8 mouse cellular contexts compared by ENCODE assay signal in the genomic region with DNA sequence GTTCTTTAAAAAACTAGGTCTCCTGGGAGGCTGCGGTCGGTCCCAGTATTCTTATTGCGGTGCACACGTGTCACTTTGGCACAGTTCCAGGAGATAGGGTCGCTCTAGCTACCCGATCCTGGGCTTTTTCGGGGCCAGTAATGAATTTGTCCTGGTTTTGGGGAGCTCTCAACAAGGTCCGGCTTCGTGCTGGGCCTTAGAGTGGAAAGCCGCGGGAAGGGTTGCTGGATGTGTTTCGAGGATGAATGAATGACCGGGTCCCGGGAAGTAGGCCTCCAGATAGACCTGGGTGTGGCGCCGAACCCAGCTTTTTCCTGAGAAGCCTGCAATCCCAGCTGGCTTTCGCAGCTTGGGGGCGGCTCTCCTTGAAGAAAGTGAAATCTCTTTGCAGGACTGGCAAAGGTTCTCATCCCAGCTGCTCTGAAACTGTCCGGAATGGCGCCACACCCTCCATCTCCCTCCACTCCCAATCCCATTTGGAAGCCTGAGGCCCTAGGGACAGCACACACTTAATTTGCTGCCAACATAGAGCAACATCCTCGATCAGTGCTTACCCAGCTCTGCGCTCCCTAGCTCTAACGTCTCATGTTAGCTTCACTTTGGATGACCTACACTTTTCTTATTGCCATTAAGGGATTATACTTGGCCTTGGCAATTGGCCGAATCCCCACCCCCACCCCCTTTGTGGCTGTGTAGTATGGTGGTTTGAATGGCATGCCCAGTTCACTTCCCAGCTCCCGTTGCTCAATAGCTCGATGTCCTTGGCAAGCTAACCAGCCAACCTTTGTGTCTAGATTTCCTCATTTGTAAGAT. TPM values are rescaled to one million over a fixed set of nuclear protein-coding genes. Genes with fewer than 3 reads are reported as not detected.
A peak's percentile ranks its signal among the peaks of the same experiment; 100 is the strongest.
DNase-seq lines count a peak whose midpoint lies in the region; ATAC-seq lines count a peak whose summit lies in the region.

No protein-coding gene starts in this region.

- peak; percentile 25; the same call in 1 of the 2 replicates for ATAC-seq in liver, embryonic 15.5 days (ENCODE audit: insufficient read depth)
- peak; percentile 54; the same call in 1 of the 2 replicates for ATAC-seq in neural tube, embryonic 13.5 days (ENCODE audit: low read depth)

- H3K27ac ChIP-seq in liver, embryonic 15.5 days (replicated peaks): peak overlapping the region; percentile 76
- H3K27ac ChIP-seq in neural tube, embryonic 13.5 days (replicated peaks): peak overlapping the region; percentile 55

- intact Hi-C loops in gastrocnemius, postnatal 14 days (cut with DNase I; ENCODE audit: low total_unique reads): loop anchor here (10.0 kb wide), 1 partner anchor 84 kb away; no protein-coding TSS in a partner anchor

- peak; percentile 60 for DNase-seq in retina, postnatal 1 day
- no peak for DNase-seq in retina, embryonic 14.5 days (ENCODE audit: low spot score)
- DNase-seq in cerebellum, postnatal 14 days: peak; percentile 39 to 45
- DNase-seq in gastrocnemius, postnatal 14 days: peak; percentile 65
- DNase-seq in induced T-regulatory cell, adult 2 months (ENCODE audit: low read depth): peak; percentile 59
- peak; percentile 34 for DNase-seq in thymus, postnatal 4 days

- H3K36me3 ChIP-seq in liver, embryonic 15.5 days (replicated peaks): peaks cover 41% of the 10 kb centered on the region
- peaks cover 38% of the 10 kb centered on the region for H3K36me3 ChIP-seq in neural tube, embryonic 13.5 days

- H3K4me1 ChIP-seq in liver, embryonic 15.5 days (replicated peaks): peaks cover 25% of the 10 kb centered on the region
- peaks cover 15% of the 10 kb centered on the region for H3K4me1 ChIP-seq in neural tube, embryonic 13.5 days (replicated peaks)

- H3K4me2 ChIP-seq in liver, embryonic 15.5 days: peak overlapping the region; percentile 93
- peak overlapping the region; percentile 98 for H3K4me2 ChIP-seq in neural tube, embryonic 13.5 days

- 5% methylated on average over 26 of the region's 26 CpGs for WGBS in liver, embryonic 15.5 days (ENCODE audit: insufficient replicate concordance)
- WGBS in neural tube, embryonic 13.5 days: 13% methylated on average over 26 of the region's 26 CpGs

- H3K9ac ChIP-seq in liver, embryonic 15.5 days: peak overlapping the region; percentile 84
- H3K9ac ChIP-seq in neural tube, embryonic 13.5 days: peak overlapping the region; percentile 93

- H3K4me3 ChIP-seq in liver, embryonic 15.5 days (replicated peaks): peak overlapping the region; percentile 96
- peak overlapping the region; percentile 88 for H3K4me3 ChIP-seq in neural tube, embryonic 13.5 days

- no peaks in the 10 kb centered on the region for H3K9me3 ChIP-seq in liver, embryonic 15.5 days (replicated peaks)
- no peaks in the 10 kb centered on the region for H3K9me3 ChIP-seq in neural tube, embryonic 13.5 days

- H3K27me3 ChIP-seq in liver, embryonic 15.5 days: no peaks in the 10 kb centered on the region
- no peaks in the 10 kb centered on the region for H3K27me3 ChIP-seq in neural tube, embryonic 13.5 days

RNA-seq across cellular contexts. Expression of a gene that starts 0.8 kb away (rescaled TPM):
- 10 to 100 TPM; 26.9 to 35.5 TPM for total RNA-seq in gastrocnemius, postnatal 14 days (2021)
- 91.3 and 93.2 TPM in 2 replicates for polyA plus RNA-seq in liver, embryonic 15.5 days (2015; fragmentation: Nextera tagmentation; extraction: Ambion mirVana)
- polyA plus RNA-seq in neural tube, embryonic 13.5 days (2015; fragmentation: Nextera tagmentation; extraction: Ambion mirVana): 169 and 170 TPM in 2 replicates

RNA-seq across cellular contexts. Expression of a gene that starts 23.2 kb away (rescaled TPM):
- 10 to 100 TPM; 56.4 to 59.0 TPM for total RNA-seq in gastrocnemius, postnatal 14 days (2021)
- polyA plus RNA-seq in liver, embryonic 15.5 days (2015; fragmentation: Nextera tagmentation; extraction: Ambion mirVana): 54.7 and 59.9 TPM in 2 replicates
- 144 and 147 TPM in 2 replicates for polyA plus RNA-seq in neural tube, embryonic 13.5 days (2015; fragmentation: Nextera tagmentation; extraction: Ambion mirVana)

RNA-seq across cellular contexts. Expression of a gene that starts 23.4 kb away (rescaled TPM):
- total RNA-seq in gastrocnemius, postnatal 14 days (2021): under 1 TPM; 0.90 to 0.91 TPM
- polyA plus RNA-seq in liver, embryonic 15.5 days (2015; fragmentation: Nextera tagmentation; extraction: Ambion mirVana): 11.0 and 13.6 TPM in 2 replicates
- polyA plus RNA-seq in neural tube, embryonic 13.5 days (2015; fragmentation: Nextera tagmentation; extraction: Ambion mirVana): 5.0 and 5.2 TPM in 2 replicates

RNA-seq across cellular contexts. Expression of a gene that starts 28.7 kb away (rescaled TPM):
- 1 to 10 TPM; 4.1 to 6.6 TPM for total RNA-seq in gastrocnemius, postnatal 14 days (2021)
- polyA plus RNA-seq in liver, embryonic 15.5 days (2015; fragmentation: Nextera tagmentation; extraction: Ambion mirVana): 1.3 and 1.4 TPM in 2 replicates
- 2.0 and 2.2 TPM in 2 replicates for polyA plus RNA-seq in neural tube, embryonic 13.5 days (2015; fragmentation: Nextera tagmentation; extraction: Ambion mirVana)

RNA-seq across cellular contexts. Expression of a gene that starts 46.9 kb away (rescaled TPM):
- 1 to 10 TPM; 6.6 to 7.8 TPM for total RNA-seq in gastrocnemius, postnatal 14 days (2021)
- polyA plus RNA-seq in liver, embryonic 15.5 days (2015; fragmentation: Nextera tagmentation; extraction: Ambion mirVana): 2.8 and 3.7 TPM in 2 replicates
- polyA plus RNA-seq in neural tube, embryonic 13.5 days (2015; fragmentation: Nextera tagmentation; extraction: Ambion mirVana): 16.0 and 16.1 TPM in 2 replicates
